Mouse (Mus musculus): ENCODE data around the gene Maff. TPM values are rescaled to one million over a fixed set of nuclear protein-coding genes. Genes with fewer than 3 reads are reported as not detected.

Gene Maff
- total and polyA plus RNA-seq, 3 experiments: 9.2 to 15.4 (median 10.5) TPM

DNA sequence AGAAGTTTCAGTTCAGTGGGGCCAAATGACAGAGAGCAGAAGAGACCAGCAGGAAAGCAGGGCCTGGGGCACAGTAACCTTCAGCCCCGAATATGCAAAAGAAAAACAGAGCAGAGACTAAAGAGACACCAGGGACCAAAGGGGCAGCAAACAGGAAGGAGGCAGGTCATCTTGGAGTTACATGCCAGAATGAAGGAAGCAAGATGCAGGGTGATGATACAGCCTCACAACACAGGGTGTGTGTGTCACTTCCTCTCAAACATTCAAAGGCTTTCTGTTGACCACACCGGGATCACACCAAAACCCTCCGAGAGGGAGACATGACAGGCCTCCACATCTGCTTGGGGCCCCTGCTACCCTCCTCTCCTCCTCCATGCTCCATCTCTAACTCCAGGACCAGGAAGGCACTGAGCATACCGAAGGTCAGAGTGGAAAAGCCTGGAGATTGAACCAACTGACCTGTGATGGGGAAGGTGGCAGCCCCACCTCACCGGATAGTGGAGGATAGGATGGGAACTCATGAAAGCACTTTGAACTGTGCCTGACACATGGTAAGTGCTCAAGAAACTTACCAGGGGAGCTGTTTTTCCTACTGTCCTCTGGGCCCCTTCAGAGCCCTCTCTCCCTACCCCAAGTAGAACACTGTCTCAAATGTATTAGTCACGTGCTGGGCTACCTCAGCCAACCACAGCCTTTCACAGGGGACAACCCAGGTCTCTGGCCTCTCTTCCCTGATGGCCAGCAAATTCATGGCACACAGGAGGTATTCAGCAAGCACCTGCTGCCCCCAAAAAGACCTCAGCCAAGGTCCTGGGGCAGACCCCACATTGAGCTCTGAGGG lies 53.9 kb downstream of the Maff start:
- Histone ChIP-seq H3K79me2 (replicated peaks; ENCODE audit: control insufficient read depth, extremely low read depth, insufficient read depth, poor library complexity, severe bottlenecking) (peaks cover 24% of the 10 kb centered on the region), H3K27me3 (replicated peaks) (peaks cover 2% of the 10 kb centered on the region), H3K27ac (ENCODE audit: insufficient read depth, low read depth) (no peak overlapping the region), H3K36me3 (replicated peaks in 1 of 2; ENCODE audit: control insufficient read depth in 1 of 2, insufficient read depth in 1 of 2, low read length in 1 of 2) (peaks cover 2 to 30% of the 10 kb centered on the region in 2 experiments), H3K4me3 (replicated peaks in 1 of 3; ENCODE audit: low read depth in 2 of 3, low read length in 2 of 3, poor library complexity in 1 of 3) (no peak overlapping the region), H3K4me1 (ENCODE audit: control insufficient read depth in 1 of 2, insufficient read depth in 2 of 2) (peaks cover 27 to 63% of the 10 kb centered on the region in 2 experiments), H3K9me3 (replicated peaks; ENCODE audit: low read length) (no peaks in the 10 kb centered on the region), H3K4me2 (ENCODE audit: insufficient read depth, low read depth, poor library complexity, severe bottlenecking) (no peak overlapping the region), H3K9ac (ENCODE audit: insufficient read depth, low read depth) (no peak overlapping the region)
- TF ChIP-seq RAD21 (IDR thresholded peaks at IDR 0.05; ENCODE audit: low read depth, low read length) (no peak), BHLHE40 (IDR thresholded peaks at IDR 0.05; ENCODE audit: low read depth, low read length) (peak; percentile 59), UBTF (IDR thresholded peaks at IDR 0.05; ENCODE audit: low read depth, low read length) (no peak), ZNF384 (IDR thresholded peaks at IDR 0.05; ENCODE audit: low read depth, low read length) (no peak), ETS1 (conservative IDR thresholded peaks at IDR 0.05; ENCODE audit: low read depth, low read length) (no peak), MXI1 (IDR thresholded peaks at IDR 0.05; ENCODE audit: low read depth, low read length) (no peak), USF1 (IDR thresholded peaks at IDR 0.05; ENCODE audit: low read depth, low read length) (peak; percentile 34), TBP (conservative IDR thresholded peaks at IDR 0.05; ENCODE audit: low read depth, low read length) (no peak), MAFK (IDR thresholded peaks at IDR 0.05; ENCODE audit: insufficient replicate concordance, low read length) (no peak), ELF1 (IDR thresholded peaks at IDR 0.05; ENCODE audit: low read depth, low read length) (no peak), ZC3H11A (IDR thresholded peaks at IDR 0.05; ENCODE audit: low read depth, low read length) (no peak), IRF4 (IDR thresholded peaks at IDR 0.05; ENCODE audit: low read depth, low read length) (no peak), SMC3 (IDR thresholded peaks at IDR 0.05; ENCODE audit: low read depth, low read length) (no peak), JUND (conservative IDR thresholded peaks at IDR 0.05; ENCODE audit: low read depth, low read length) (no peak)
- in situ Hi-C loops (cut with MboI; ENCODE audit: low pct_ligation_motif_present, low pct_unique_long_range_greater_than_20kb, low sequenced_read_pairs) (no loop called here), dilution Hi-C loops (cut with MboI; ENCODE audit: extremely low pct_ligation_motif_present, extremely low pct_unique_long_range_greater_than_20kb, low sequenced_read_pairs) (no loop called here)
- no peak for DNase-seq (ENCODE audit: extremely low read depth)

DNA sequence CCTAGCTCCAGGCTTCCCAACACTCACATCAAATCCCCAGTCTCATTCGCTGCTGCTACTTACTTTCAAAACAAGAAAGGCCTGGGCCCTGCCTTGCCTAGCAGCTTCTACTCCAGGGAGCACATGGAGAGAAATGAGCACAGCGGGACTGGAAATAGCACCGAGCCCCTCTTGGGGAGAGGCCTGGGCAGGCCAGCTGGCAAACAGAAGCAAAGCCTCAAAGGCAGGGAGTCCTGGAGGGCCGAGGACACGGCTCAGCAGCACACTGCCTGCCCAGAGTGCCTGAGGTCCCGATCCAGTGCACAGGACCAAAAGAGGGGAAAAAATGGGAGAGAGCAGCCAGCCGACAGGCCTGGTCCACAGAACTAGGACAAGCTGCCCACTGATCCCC lies 54.5 kb downstream of the Maff start:
- no peak overlapping the region for H3K4me3 ChIP-seq (replicated peaks in 1 of 3; ENCODE audit: low read depth in 2 of 3, low read length in 2 of 3, poor library complexity in 1 of 3)
- no peak overlapping the region for H3K27ac ChIP-seq (ENCODE audit: insufficient read depth, low read depth)
- dilution Hi-C loops (cut with MboI; ENCODE audit: extremely low pct_ligation_motif_present, extremely low pct_unique_long_range_greater_than_20kb, low sequenced_read_pairs): no loop called here
- H3K36me3 ChIP-seq (replicated peaks in 1 of 2; ENCODE audit: control insufficient read depth in 1 of 2, insufficient read depth in 1 of 2, low read length in 1 of 2): peaks cover 2 to 24% of the 10 kb centered on the region in 2 experiments
- H3K9me3 ChIP-seq (replicated peaks; ENCODE audit: low read length): no peaks in the 10 kb centered on the region
- H3K27me3 ChIP-seq (replicated peaks): peaks cover 2% of the 10 kb centered on the region
- H3K79me2 ChIP-seq (replicated peaks; ENCODE audit: control insufficient read depth, extremely low read depth, insufficient read depth, poor library complexity, severe bottlenecking): peaks cover 20% of the 10 kb centered on the region
- H3K4me2 ChIP-seq (ENCODE audit: insufficient read depth, low read depth, poor library complexity, severe bottlenecking): no peak overlapping the region
- no peak overlapping the region for H3K9ac ChIP-seq (ENCODE audit: insufficient read depth, low read depth)
- in situ Hi-C loops (cut with MboI; ENCODE audit: low pct_ligation_motif_present, low pct_unique_long_range_greater_than_20kb, low sequenced_read_pairs): no loop called here
- no peak for DNase-seq (ENCODE audit: extremely low read depth)
- H3K4me1 ChIP-seq (ENCODE audit: control insufficient read depth in 1 of 2, insufficient read depth in 2 of 2): peaks cover 27 to 56% of the 10 kb centered on the region in 2 experiments
- TF ChIP-seq ZKSCAN1 (IDR thresholded peaks at IDR 0.05; ENCODE audit: borderline replicate concordance, low read depth, low read length) (no peak), NRF1 (IDR thresholded peaks at IDR 0.05; ENCODE audit: low read depth, low read length) (no peak), ZMIZ1 (IDR thresholded peaks at IDR 0.05; ENCODE audit: low read depth, low read length) (no peak), IRF4 (IDR thresholded peaks at IDR 0.05; ENCODE audit: low read depth, low read length) (no peak), MYC (IDR thresholded peaks at IDR 0.05; ENCODE audit: low read depth, low read length) (no peak), SMC3 (IDR thresholded peaks at IDR 0.05; ENCODE audit: low read depth, low read length) (no peak)
